Mouse (Mus musculus) heart, adult 2 months (tissue): ENCODE data around the gene Foxc2.

Source experiments
- CTCF ChIP-seq: fragments of 200-600 bp; IDR thresholded peaks from 2 replicates; pipeline ENCODE4 v1.8.1; 2022; ENCODE audit warnings: antibody characterized with exemption, mild to moderate bottlenecking, moderate library complexity
- POLR2A ChIP-seq: fragments of 200-500 bp; IDR thresholded peaks from 2 replicates; pipeline ENCODE4 v1.6.1; 2011; ENCODE audit warnings: mild to moderate bottlenecking, low read depth, low read length, control low read depth; ENCODE audit not compliant: insufficient read depth

GRCm38 (mm10) chr8:121126191-121126590, 10.2 kb downstream of the Foxc2 start:
- TF ChIP-seq CTCF (no peak), POLR2A (no peak)
